ENCODE assay signal across 15 mouse cellular contexts in the genomic region with DNA sequence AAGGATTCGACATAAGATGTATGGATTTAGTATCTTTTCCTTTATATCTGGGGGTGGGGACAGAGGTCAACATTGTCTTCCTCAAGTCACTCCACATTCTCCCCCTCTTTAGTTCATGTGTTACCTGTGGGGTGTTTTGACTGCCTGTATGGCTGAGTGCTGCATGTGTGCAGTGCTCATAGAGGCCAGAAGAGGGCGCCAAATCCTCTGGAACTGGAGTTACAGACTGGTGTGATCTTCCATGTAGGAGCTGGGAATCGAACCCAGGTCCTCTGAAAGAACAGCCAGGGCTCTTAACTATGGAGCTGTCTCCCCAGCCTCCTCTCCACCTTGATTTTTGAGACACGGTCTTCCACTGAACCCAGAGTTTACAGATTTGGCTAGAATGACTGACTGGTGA. TPM values are rescaled to one million over a fixed set of nuclear protein-coding genes. Genes with fewer than 3 reads are reported as not detected.
DNase-seq lines count a peak whose midpoint lies in the region; ATAC-seq and TF ChIP-seq lines count a peak whose summit lies in the region.
"Had no signal": no experiment of that assay in that cellular context is flagged by ENCODE, and none has a peak within 500 bp of the region (broad histone marks: within the 10 kb centered on the region; RNA-seq: fewer than 3 reads in every experiment).

No protein-coding gene starts in this region.

- H3K9me3 ChIP-seq in heart, postnatal 0 days (replicated peaks; ENCODE audit: control insufficient read depth, low read length) = no peaks in the 10 kb centered on the region
- H3K9me3 ChIP-seq in midbrain, postnatal 0 days (ENCODE audit: low read length) = no peaks in the 10 kb centered on the region
- no peaks in the 10 kb centered on the region for H3K9me3 ChIP-seq in midbrain, embryonic 16.5 days (replicated peaks; ENCODE audit: control insufficient read depth, low read length, poor library complexity, severe bottlenecking)
- no peaks in the 10 kb centered on the region for H3K9me3 ChIP-seq in G1E (replicated peaks)
- no peaks in the 10 kb centered on the region for H3K9me3 ChIP-seq in midbrain, embryonic 15.5 days
- H3K9me3 ChIP-seq: forebrain, embryonic 12.5 days; heart, embryonic 12.5 days; hindbrain, embryonic 15.5 days; liver, embryonic 13.5 days; stomach, embryonic 15.5 days had no signal

- TF ChIP-seq EP300 in heart, postnatal 0 days (IDR thresholded peaks at IDR 0.05; ENCODE audit: low read depth) = no peak

- H3K9ac ChIP-seq in heart, postnatal 0 days (replicated peaks; ENCODE audit: low read depth, low read length) = no peak overlapping the region
- no peak overlapping the region for H3K9ac ChIP-seq in midbrain, postnatal 0 days (replicated peaks; ENCODE audit: low read length, poor library complexity, severe bottlenecking)
- H3K9ac ChIP-seq in midbrain, embryonic 16.5 days (ENCODE audit: low read depth, low read length) = no peak overlapping the region
- no peak overlapping the region for H3K9ac ChIP-seq in midbrain, embryonic 15.5 days
- H3K9ac ChIP-seq: forebrain, embryonic 12.5 days; heart, embryonic 12.5 days; hindbrain, embryonic 15.5 days; liver, embryonic 13.5 days; stomach, embryonic 15.5 days had no signal

- ATAC-seq in heart, postnatal 0 days (ENCODE audit: insufficient read depth, low read depth) = no peak
- no peak for ATAC-seq in midbrain, postnatal 0 days (ENCODE audit: low FRiP score)
- no peak for ATAC-seq in midbrain, embryonic 16.5 days
- no peak for ATAC-seq in G1E (ENCODE audit: extremely low read depth, insufficient number of reproducible peaks, low FRiP score, poor library complexity, severe bottlenecking)
- no peak for ATAC-seq in erythroblast, adult 5-6 weeks (replicated peaks; ENCODE audit: low FRiP score, poor library complexity, severe bottlenecking)
- no peak for ATAC-seq in midbrain, embryonic 15.5 days (replicated peaks)
- ATAC-seq: Patski had no signal

- 62% methylated on average over 4 of the region's 4 CpGs for WGBS in heart, postnatal 0 days
- 70% methylated on average over 4 of the region's 4 CpGs for WGBS in midbrain, postnatal 0 days
- WGBS in midbrain, embryonic 16.5 days = 72% methylated on average over 4 of the region's 4 CpGs
- 64% methylated on average over 4 of the region's 4 CpGs for WGBS in midbrain, embryonic 15.5 days

- TF ChIP-seq CTCF in heart, postnatal 0 days (IDR thresholded peaks at IDR 0.05; ENCODE audit: low read depth) = peak; percentile 20; the same call in 1 of the 2 replicates
- TF ChIP-seq CTCF in midbrain, postnatal 0 days (IDR thresholded peaks at IDR 0.05) = peak; percentile 60
- peak; percentile 77 for TF ChIP-seq CTCF in G1E (IDR thresholded peaks at IDR 0.05; ENCODE audit: low read depth, low read length)

- H3K36me3 ChIP-seq in heart, postnatal 0 days (replicated peaks; ENCODE audit: control insufficient read depth, insufficient read depth, low read length) = no peaks in the 10 kb centered on the region
- H3K36me3 ChIP-seq in midbrain, postnatal 0 days (ENCODE audit: insufficient read depth, low read length) = no peaks in the 10 kb centered on the region; the same call in 1 of the 2 replicates
- H3K36me3 ChIP-seq in midbrain, embryonic 16.5 days (ENCODE audit: control insufficient read depth, insufficient read depth, low read length) = no peaks in the 10 kb centered on the region
- no peaks in the 10 kb centered on the region for H3K36me3 ChIP-seq in G1E (replicated peaks)
- H3K36me3 ChIP-seq in midbrain, embryonic 15.5 days (replicated peaks) = no peaks in the 10 kb centered on the region
- H3K36me3 ChIP-seq: forebrain, embryonic 12.5 days; heart, embryonic 12.5 days; hindbrain, embryonic 15.5 days; stomach, embryonic 15.5 days had no signal

- no peak overlapping the region for H3K27ac ChIP-seq in heart, postnatal 0 days (ENCODE audit: low read depth)
- H3K27ac ChIP-seq in midbrain, postnatal 0 days (ENCODE audit: low read depth, low read length) = no peak overlapping the region
- H3K27ac ChIP-seq in midbrain, embryonic 16.5 days (ENCODE audit: low read length) = no peak overlapping the region
- no peak overlapping the region for H3K27ac ChIP-seq in midbrain, embryonic 15.5 days
- H3K27ac ChIP-seq: forebrain, embryonic 12.5 days; hindbrain, embryonic 15.5 days; liver, embryonic 13.5 days; stomach, embryonic 15.5 days had no signal

- H3K4me1 ChIP-seq in heart, postnatal 0 days (ENCODE audit: control insufficient read depth, insufficient read depth) = no peaks in the 10 kb centered on the region
- peaks cover 11% of the 10 kb centered on the region; the same call in 1 of the 2 replicates for H3K4me1 ChIP-seq in midbrain, postnatal 0 days (ENCODE audit: insufficient read depth, low read length)
- H3K4me1 ChIP-seq in midbrain, embryonic 16.5 days (ENCODE audit: control insufficient read depth, insufficient read depth, low read length) = peaks cover 12% of the 10 kb centered on the region
- H3K4me1 ChIP-seq in G1E (ENCODE audit: insufficient read depth, low read depth, low read length) = no peaks in the 10 kb centered on the region
- H3K4me1 ChIP-seq in midbrain, embryonic 15.5 days = peaks cover 22% of the 10 kb centered on the region

- H3K4me3 ChIP-seq in heart, postnatal 0 days (ENCODE audit: low read depth, low read length) = no peak overlapping the region
- H3K4me3 ChIP-seq in midbrain, postnatal 0 days (ENCODE audit: low read depth, low read length) = no peak overlapping the region
- H3K4me3 ChIP-seq in midbrain, embryonic 16.5 days (ENCODE audit: low read depth, low read length) = no peak overlapping the region
- H3K4me3 ChIP-seq in G1E (ENCODE audit: low read depth, low read length) = no peak overlapping the region
- H3K4me3 ChIP-seq in midbrain, embryonic 15.5 days = no peak overlapping the region
- H3K4me3 ChIP-seq: forebrain, embryonic 12.5 days; heart, embryonic 12.5 days; hindbrain, embryonic 15.5 days; liver, embryonic 13.5 days; stomach, embryonic 15.5 days had no signal

- no peak for DNase-seq in heart, postnatal 0 days (ENCODE audit: low spot score)
- DNase-seq in heart, adult 9 months (ENCODE audit: low spot score in 2 of 2) = no peak
- DNase-seq in midbrain, postnatal 0 days (ENCODE audit: low spot score) = no peak
- DNase-seq in G1E (ENCODE audit: low spot score) = no peak
- peak; percentile 68 for DNase-seq in naive thymus-derived CD4-positive, alpha-beta T cell, adult 2 months (ENCODE audit: low read depth)
- DNase-seq: liver, embryonic 13.5 days; midbrain, embryonic 14.5 days had no signal

- peaks cover 29% of the 10 kb centered on the region for H3K27me3 ChIP-seq in heart, postnatal 0 days (ENCODE audit: control insufficient read depth, insufficient read depth, low read length)
- peaks cover 3% of the 10 kb centered on the region; the same call in 1 of the 2 replicates for H3K27me3 ChIP-seq in midbrain, postnatal 0 days (ENCODE audit: insufficient read depth, low read length)
- H3K27me3 ChIP-seq in midbrain, embryonic 16.5 days (ENCODE audit: control insufficient read depth, insufficient read depth, low read depth, low read length) = peaks cover 26% of the 10 kb centered on the region
- H3K27me3 ChIP-seq in G1E (ENCODE audit: insufficient read depth, low read length) = peaks cover 27% of the 10 kb centered on the region
- peaks cover 31% of the 10 kb centered on the region for H3K27me3 ChIP-seq in midbrain, embryonic 15.5 days (replicated peaks)

- H3K4me2 ChIP-seq in heart, postnatal 0 days (ENCODE audit: low read depth, low read length) = no peak overlapping the region
- no peak overlapping the region for H3K4me2 ChIP-seq in midbrain, postnatal 0 days (ENCODE audit: low read depth, low read length, poor library complexity, severe bottlenecking)
- no peak overlapping the region for H3K4me2 ChIP-seq in midbrain, embryonic 16.5 days (ENCODE audit: low read length)
- no peak overlapping the region for H3K4me2 ChIP-seq in midbrain, embryonic 15.5 days
- H3K4me2 ChIP-seq: forebrain, embryonic 12.5 days; heart, embryonic 12.5 days; hindbrain, embryonic 15.5 days; liver, embryonic 13.5 days; stomach, embryonic 15.5 days had no signal

RNA-seq across cellular contexts. Expression of gene Ass1, which starts 3.9 kb away (rescaled TPM):
- 8.2 and 16.8 TPM in 2 replicates for total RNA-seq in heart, postnatal 0 days (2014; rRNA removed; ENCODE audit: low replicate concordance)
- polyA plus RNA-seq in heart, postnatal 0 days (2015; fragmentation: Nextera tagmentation; extraction: Ambion mirVana) = 4.3 and 4.9 TPM in 2 replicates
- 17.4 and 24.9 TPM in 2 replicates for total RNA-seq in midbrain, postnatal 0 days (2014; rRNA removed)
- polyA plus RNA-seq in midbrain, postnatal 0 days (2015; fragmentation: Nextera tagmentation; extraction: Ambion mirVana) = 26.4 and 30.3 TPM in 2 replicates
- 10.3 and 12.0 TPM in 2 replicates for polyA plus RNA-seq in midbrain, embryonic 16.5 days (2015; fragmentation: Nextera tagmentation; extraction: Ambion mirVana)
- total RNA-seq in G1E (2014; fragmentation: Nextera tagmentation) (not detected in 2 replicates), G1E (2017) (not detected in 2 replicates)
- polyA plus RNA-seq in G1E (2012) = not detected in 2 replicates
- total RNA-seq in erythroblast, adult 5-6 weeks (2015; ENCODE audit: low replicate concordance) = 18.4 and 33.2 TPM in 2 replicates
- 3.7 and 17.6 TPM in 2 replicates for total RNA-seq in erythroblast, adult 5-6 weeks (2017; ENCODE audit: low replicate concordance)
- polyA plus RNA-seq in midbrain, embryonic 15.5 days (2015; fragmentation: Nextera tagmentation; extraction: Ambion mirVana) = 7.6 and 9.4 TPM in 2 replicates

Comparison
In these comparisons a context has a peak if more than half of its experiments do, and no peak if none do; other contexts are left out.
1. CTCF ChIP-seq: peak in every context shown above with its lines; median percentile 77 in G1E; 60 in midbrain, postnatal 0 days; 20 in heart, postnatal 0 days.